Mouse (Mus musculus): ENCODE results near the gene Mrpl39.

Gene Mrpl39

DNA sequence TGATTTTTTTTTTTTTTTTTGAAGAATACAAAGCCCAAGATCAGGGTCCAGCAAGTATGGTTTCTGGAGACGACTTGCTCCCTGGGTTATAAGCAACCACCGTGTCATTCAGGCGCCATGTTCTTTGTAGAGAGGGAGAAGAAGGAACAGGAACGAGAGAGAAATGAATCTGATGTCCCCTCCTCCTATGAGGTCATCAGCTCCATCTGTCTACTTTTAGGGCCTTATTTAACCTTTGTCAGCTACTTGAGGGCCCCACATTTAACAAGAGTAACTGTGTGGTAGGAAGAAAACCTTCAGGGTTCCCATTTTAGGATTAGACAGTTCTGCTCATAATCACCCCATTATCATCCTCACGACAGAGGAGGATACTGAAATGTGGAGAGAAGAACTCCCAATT is 34.5 kb downstream of the Mrpl39 start:
- no peak for DNase-seq (ENCODE audit: low spot score in 2 of 2)

- DNase-seq (ENCODE audit: low spot score in 2 of 2) = no peak
Measured at GRCm38 (mm10) chr16:84698708-84699107, 36.8 kb downstream of the Mrpl39 start.

GRCm38 (mm10) chr16:84696178-84696577 is 39.4 kb downstream of the Mrpl39 start:
- DNase-seq (ENCODE audit: low spot score in 2 of 2) = no peak

DNA sequence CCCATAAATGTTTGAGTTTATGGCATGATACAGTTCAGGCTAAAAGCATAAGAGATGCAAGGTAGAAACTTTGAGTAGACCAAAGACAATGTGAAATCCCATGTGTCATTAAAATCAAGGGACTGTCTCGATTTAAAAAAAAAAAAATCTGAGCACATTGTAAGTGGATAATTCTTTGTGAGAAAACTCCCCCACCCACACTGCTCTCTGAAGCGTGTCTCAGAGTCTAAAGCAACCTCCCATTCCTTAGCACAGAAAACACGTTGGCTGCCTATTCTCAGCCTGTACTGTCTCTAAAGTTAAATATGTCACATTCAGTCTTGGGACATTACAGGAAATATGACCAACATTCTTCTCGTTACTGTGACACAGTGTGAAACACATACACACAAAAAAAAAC is 53.6 kb downstream of the Mrpl39 start:
- peak in 1 of 2 experiments; percentile 16 for DNase-seq (ENCODE audit: low spot score in 2 of 2)

DNA sequence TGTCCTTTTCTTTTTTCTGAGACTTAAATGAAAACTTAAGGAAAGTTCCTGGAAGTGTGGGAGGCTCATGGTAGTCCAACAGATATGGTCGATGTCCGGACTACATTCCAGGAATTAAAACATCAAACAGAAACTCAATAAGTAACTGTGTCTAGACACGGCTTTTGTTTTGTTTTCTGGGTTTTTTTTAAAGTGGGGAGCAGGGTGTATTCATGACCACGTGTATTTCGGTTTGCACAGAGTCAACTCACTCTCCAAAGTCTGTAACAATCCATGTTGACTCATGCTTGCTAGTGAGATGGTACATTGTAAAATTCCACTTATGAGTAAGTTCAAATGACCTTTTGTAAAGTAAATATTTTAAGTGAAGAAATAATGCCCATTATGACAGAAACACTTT is 54.8 kb downstream of the Mrpl39 start:
- DNase-seq (ENCODE audit: low spot score in 2 of 2) = no peak

DNA sequence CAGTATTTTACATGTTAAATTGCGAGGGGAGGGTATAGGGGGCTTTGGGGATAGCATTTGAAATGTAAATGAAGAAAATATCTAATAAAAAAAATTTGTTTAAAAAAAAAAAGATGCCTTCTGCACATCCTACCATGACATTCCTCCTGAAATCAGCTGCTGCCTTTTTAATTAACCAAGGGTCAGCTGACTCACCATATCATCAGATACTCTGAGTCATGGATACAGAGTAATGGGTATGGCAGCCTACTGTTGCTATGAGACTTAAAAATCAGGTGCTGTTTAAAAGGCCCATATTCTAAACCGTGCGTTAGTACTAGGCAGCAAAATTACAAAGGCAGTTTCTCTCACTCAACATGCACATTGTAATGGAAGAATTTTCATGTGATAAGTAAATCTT is 58.2 kb downstream of the Mrpl39 start:
- DNase-seq (ENCODE audit: low spot score in 2 of 2) = no peak

All from frontal cortex, postnatal 36 days (tissue).